Mouse (Mus musculus): ENCODE results near the gene Abcf1. TPM values are rescaled to one million over a fixed set of nuclear protein-coding genes. Genes with fewer than 3 reads are reported as not detected.

The Abcf1 gene
- polyA plus RNA-seq, 1 experiment from 2014 or later, result 117 TPM

GRCm38 (mm10) chr17:35916297-35917142 is 53.0 kb downstream of the Abcf1 start, which contains the start of the genes Mrps18b and Ppp1r10:
Mrps18b (minus strand) TSS chr17:35916389.
Ppp1r10 (plus strand) TSS chr17:35916434.
- peaks cover 32% of the 10 kb centered on the region for H3K36me3 ChIP-seq (replicated peaks)
- peak within 1 kb of the TSS; percentile 99 for H3K27ac ChIP-seq
- H3K4me2 ChIP-seq, result peak within 1 kb of the TSS; percentile 72
- H3K4me3 ChIP-seq (replicated peaks), result peak within 1 kb of the TSS; percentile 68
- peaks cover 29% of the 10 kb centered on the region for H3K4me1 ChIP-seq
- no peaks in the 10 kb centered on the region for H3K9me3 ChIP-seq
- no peaks in the 10 kb centered on the region for H3K27me3 ChIP-seq
- under 1% methylated on average over 83 of the region's 83 CpGs for WGBS
- H3K9ac ChIP-seq, result peak within 1 kb of the TSS; percentile 98
- peak; percentile 93 for ATAC-seq (ENCODE audit: low FRiP score)

- Histone ChIP-seq H3K27me3 (no peaks in the 10 kb centered on the region), H3K4me2 (peak overlapping the region; percentile 72), H3K4me1 (peaks cover 22% of the 10 kb centered on the region), H3K4me3 (replicated peaks) (peak overlapping the region; percentile 68), H3K9ac (peak overlapping the region; percentile 98), H3K36me3 (replicated peaks) (peaks cover 40% of the 10 kb centered on the region), H3K9me3 (no peaks in the 10 kb centered on the region), H3K27ac (peak overlapping the region; percentile 99)
- no peak for ATAC-seq (ENCODE audit: low FRiP score)
- 4% methylated on average over 28 of the region's 28 CpGs for WGBS
Measured at GRCm38 (mm10) chr17:35915538-35916296, 53.8 kb downstream of the Abcf1 start.

- peaks cover 34% of the 10 kb centered on the region for H3K36me3 ChIP-seq (replicated peaks)
Measured at GRCm38 (mm10) chr17:35914975-35915374, 54.6 kb downstream of the Abcf1 start.

GRCm38 (mm10) chr17:35909919-35910369 is 59.6 kb downstream of the Abcf1 start, which contains the start of gene Atat1:
Atat1 (minus strand) TSS chr17:35910075.
- H3K27me3 ChIP-seq, result no peaks in the 10 kb centered on the region
- H3K36me3 ChIP-seq (replicated peaks), result peaks cover 64% of the 10 kb centered on the region
- ATAC-seq (ENCODE audit: low FRiP score), result peak; percentile 93
- no peaks in the 10 kb centered on the region for H3K9me3 ChIP-seq
- H3K4me2 ChIP-seq, result peak within 1 kb of the TSS; percentile 95
- H3K9ac ChIP-seq, result peak within 1 kb of the TSS; percentile 83
- H3K4me1 ChIP-seq, result peaks cover 20% of the 10 kb centered on the region
- H3K27ac ChIP-seq, result peak within 1 kb of the TSS; percentile 78
- WGBS, result 5% methylated on average over 25 of the region's 25 CpGs
- H3K4me3 ChIP-seq (replicated peaks), result peak within 1 kb of the TSS; percentile 74

More at GRCm38 (mm10) chr17:35914975-35915374, 54.6 kb downstream of the Abcf1 start:
- H3K27me3 ChIP-seq, result no peaks in the 10 kb centered on the region
- WGBS, result 86% methylated on average over 6 of the region's 6 CpGs
- H3K9me3 ChIP-seq, result no peaks in the 10 kb centered on the region
- H3K27ac ChIP-seq, result no peak overlapping the region
- ATAC-seq (ENCODE audit: low FRiP score), result no peak
- no peak overlapping the region for H3K9ac ChIP-seq
- H3K4me3 ChIP-seq (replicated peaks), result no peak overlapping the region; the same call in 1 of the 2 replicates
- H3K4me1 ChIP-seq, result peaks cover 17% of the 10 kb centered on the region
- peak overlapping the region; percentile 72 for H3K4me2 ChIP-seq

- no peaks in the 10 kb centered on the region for H3K27me3 ChIP-seq
- H3K9ac ChIP-seq, result peak overlapping the region; percentile 83
- H3K4me3 ChIP-seq (replicated peaks), result peak overlapping the region; percentile 74
- H3K9me3 ChIP-seq, result no peaks in the 10 kb centered on the region
- H3K4me2 ChIP-seq, result peak overlapping the region; percentile 95
- 29% methylated on average over 20 of the region's 20 CpGs for WGBS
- peak overlapping the region; percentile 78 for H3K27ac ChIP-seq
- ATAC-seq (ENCODE audit: low FRiP score), result peak; percentile 24; the same call in 1 of the 2 replicates
- peaks cover 68% of the 10 kb centered on the region for H3K36me3 ChIP-seq (replicated peaks)
- peaks cover 20% of the 10 kb centered on the region for H3K4me1 ChIP-seq
Measured at GRCm38 (mm10) chr17:35909186-35909918, 60.2 kb downstream of the Abcf1 start.

DNA sequence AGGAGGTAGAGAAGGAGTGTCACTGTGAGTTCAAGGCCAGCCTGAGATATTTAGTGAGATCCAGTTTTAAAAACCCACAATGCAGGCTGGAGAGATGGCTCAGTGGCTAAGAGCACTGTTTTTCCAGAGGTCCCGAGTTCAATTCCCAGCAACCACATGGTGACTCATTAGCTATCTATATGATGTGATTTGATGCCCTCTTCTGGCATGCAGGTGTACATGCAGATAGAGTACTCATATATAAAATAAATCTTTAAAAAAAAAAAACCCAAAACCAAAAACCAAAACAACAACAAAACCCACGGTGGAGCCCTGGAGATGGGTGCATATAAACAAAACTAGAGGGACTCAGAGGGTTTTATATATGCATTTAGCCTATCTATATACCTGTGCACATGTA is 62.0 kb downstream of the Abcf1 start:
- ATAC-seq (ENCODE audit: low FRiP score), result no peak
- 83% methylated on average over 2 of the region's 2 CpGs for WGBS
- H3K9me3 ChIP-seq, result no peaks in the 10 kb centered on the region
- H3K4me1 ChIP-seq, result peaks cover 20% of the 10 kb centered on the region
- H3K36me3 ChIP-seq (replicated peaks), result peaks cover 73% of the 10 kb centered on the region
- no peak overlapping the region for H3K9ac ChIP-seq
- no peak overlapping the region for H3K4me3 ChIP-seq (replicated peaks)
- no peaks in the 10 kb centered on the region for H3K27me3 ChIP-seq
- peak overlapping the region; percentile 95; the same call in 1 of the 2 replicates for H3K4me2 ChIP-seq
- H3K27ac ChIP-seq, result no peak overlapping the region

MicroRNAs encoded within 50 kb of the gene (microRNA counts, 519-probe panel; counts per million panel counts)
- microRNA mmu-miR-1894-3p (not detected), microRNA mmu-miR-1894-5p (not detected), microRNA mmu-miR-877 (not detected)

Small RNA genes lying within 50 kb of the gene (microRNA-seq; reads per million reads assigned to microRNA genes)
- gene Mir1894, result 0.73 reads per million
- gene Mir877, result 246 reads per million, percentile 61 among the genes with 10 or more reads in this experiment

Other genes with a start within 250 kb of the Abcf1 start
- 4.9 and 5.3 TPM in 2 replicates for gene Ier3, start 148.1 kb downstream of the Abcf1 start, polyA plus RNA-seq (2016; fragmentation: Nextera tagmentation; extraction: Ambion mirVana)
- gene Flot1, start 146.5 kb downstream of the Abcf1 start, polyA plus RNA-seq (2016; fragmentation: Nextera tagmentation; extraction: Ambion mirVana), result 53.7 and 56.0 TPM in 2 replicates
- gene Tubb5, start 131.5 kb downstream of the Abcf1 start, polyA plus RNA-seq (2016; fragmentation: Nextera tagmentation; extraction: Ambion mirVana), result 1,541 and 1,619 TPM in 2 replicates
- 22.3 and 26.1 TPM in 2 replicates for gene Mdc1, start 128.2 kb downstream of the Abcf1 start, polyA plus RNA-seq (2016; fragmentation: Nextera tagmentation; extraction: Ambion mirVana)
- 56.2 and 60.5 TPM in 2 replicates for gene Nrm, start 108.4 kb downstream of the Abcf1 start, polyA plus RNA-seq (2016; fragmentation: Nextera tagmentation; extraction: Ambion mirVana)
- 23.7 and 24.3 TPM in 2 replicates for gene Ppp1r18, start 104.2 kb downstream of the Abcf1 start, polyA plus RNA-seq (2016; fragmentation: Nextera tagmentation; extraction: Ambion mirVana)
- 48.0 and 54.8 TPM in 2 replicates for gene Dhx16, start 89.9 kb downstream of the Abcf1 start, polyA plus RNA-seq (2016; fragmentation: Nextera tagmentation; extraction: Ambion mirVana)
- gene 2310061I04Rik, start 72.3 kb downstream of the Abcf1 start, polyA plus RNA-seq (2016; fragmentation: Nextera tagmentation; extraction: Ambion mirVana), result 26.7 and 29.4 TPM in 2 replicates
- gene Atat1, start 59.7 kb downstream of the Abcf1 start, polyA plus RNA-seq (2016; fragmentation: Nextera tagmentation; extraction: Ambion mirVana), result 277 and 280 TPM in 2 replicates
- 56.2 and 56.6 TPM in 2 replicates for gene Mrps18b, start 53.4 kb downstream of the Abcf1 start, polyA plus RNA-seq (2016; fragmentation: Nextera tagmentation; extraction: Ambion mirVana)
- 65.4 and 70.4 TPM in 2 replicates for gene Ppp1r10, start 53.3 kb downstream of the Abcf1 start, polyA plus RNA-seq (2016; fragmentation: Nextera tagmentation; extraction: Ambion mirVana)
- gene Gnl1, start 10.1 kb upstream of the Abcf1 start, polyA plus RNA-seq (2016; fragmentation: Nextera tagmentation; extraction: Ambion mirVana), result 57.9 and 58.4 TPM in 2 replicates
- 52.1 and 56.8 TPM in 2 replicates for gene Prr3, start 10.5 kb upstream of the Abcf1 start, polyA plus RNA-seq (2016; fragmentation: Nextera tagmentation; extraction: Ambion mirVana)
- 4.6 and 5.3 TPM in 2 replicates for gene H2-T24, start 50.8 kb upstream of the Abcf1 start, polyA plus RNA-seq (2016; fragmentation: Nextera tagmentation; extraction: Ambion mirVana)
- gene H2-T23, start 63.1 kb upstream of the Abcf1 start, polyA plus RNA-seq (2016; fragmentation: Nextera tagmentation; extraction: Ambion mirVana), result 4.8 and 5.5 TPM in 2 replicates
- gene H2-T22, start 73.0 kb upstream of the Abcf1 start, polyA plus RNA-seq (2016; fragmentation: Nextera tagmentation; extraction: Ambion mirVana), result 5.2 and 5.4 TPM in 2 replicates
- not detected in 2 replicates for gene Gm6034, start 73.2 kb upstream of the Abcf1 start, polyA plus RNA-seq (2016; fragmentation: Nextera tagmentation; extraction: Ambion mirVana)
- not detected in 2 replicates for gene Gm11127, start 88.6 kb upstream of the Abcf1 start, polyA plus RNA-seq (2016; fragmentation: Nextera tagmentation; extraction: Ambion mirVana)
- gene Gm19684, start 151.9 kb upstream of the Abcf1 start, polyA plus RNA-seq (2016; fragmentation: Nextera tagmentation; extraction: Ambion mirVana), result not detected in 2 replicates
- not detected in 2 replicates for gene Gm7030, start 159.7 kb upstream of the Abcf1 start, polyA plus RNA-seq (2016; fragmentation: Nextera tagmentation; extraction: Ambion mirVana)
- not detected in 2 replicates for gene Gm8909, start 198.8 kb upstream of the Abcf1 start, polyA plus RNA-seq (2016; fragmentation: Nextera tagmentation; extraction: Ambion mirVana)
- not detected in 2 replicates for gene H2-T3, start 220.5 kb upstream of the Abcf1 start, polyA plus RNA-seq (2016; fragmentation: Nextera tagmentation; extraction: Ambion mirVana)

Measured in forebrain, embryonic 12.5 days (tissue).